In genomic region chr2:181670285-181670912, GRCm38 (mm10) we compare ENCODE assay signal across 8 mouse cellular contexts. TPM values are rescaled to one million over a fixed set of nuclear protein-coding genes. Genes with fewer than 3 reads are reported as not detected.
A peak's percentile ranks its signal among the peaks of the same experiment; 100 is the strongest.
DNase-seq lines count a peak whose midpoint lies in the region; ATAC-seq lines count a peak whose summit lies in the region.

No protein-coding gene starts in this region.

- ATAC-seq in embryonic facial prominence, embryonic 14.5 days (ENCODE audit: low read depth): no peak
- no peak for ATAC-seq in intestine, embryonic 15.5 days
- ATAC-seq in megakaryocyte, adult 5-6 weeks (ENCODE audit: poor library complexity, severe bottlenecking): peak; percentile 64

- no peaks in the 10 kb centered on the region for H3K9me3 ChIP-seq in embryonic facial prominence, embryonic 14.5 days (ENCODE audit: control insufficient read depth, low read length)
- H3K9me3 ChIP-seq in intestine, embryonic 15.5 days: no peaks in the 10 kb centered on the region

- H3K36me3 ChIP-seq in embryonic facial prominence, embryonic 14.5 days (ENCODE audit: control insufficient read depth, insufficient read depth, low read length): no peaks in the 10 kb centered on the region
- H3K36me3 ChIP-seq in intestine, embryonic 15.5 days: no peaks in the 10 kb centered on the region

- peak overlapping the region; percentile 56 for H3K4me3 ChIP-seq in embryonic facial prominence, embryonic 14.5 days (ENCODE audit: low read depth, low read length)
- peak overlapping the region; percentile 43 for H3K4me3 ChIP-seq in intestine, embryonic 15.5 days (replicated peaks)

- peak; percentile 52 for DNase-seq in embryo, embryonic 11 days
- DNase-seq in embryo, embryonic 10.5 days (ENCODE audit: low spot score): no peak
- DNase-seq in embryonic facial prominence, embryonic 14.5 days (ENCODE audit: low spot score): no peak
- no peak for DNase-seq in T-cell, adult 2 months (ENCODE audit: low spot score)
- DNase-seq in cerebellum, adult 8-10 months: no peak
- DNase-seq in spleen, adult 18-20 months: no peak

- H3K27me3 ChIP-seq in embryonic facial prominence, embryonic 14.5 days (replicated peaks; ENCODE audit: control insufficient read depth, insufficient read depth, low read length): peaks cover 60% of the 10 kb centered on the region
- peaks cover 74% of the 10 kb centered on the region for H3K27me3 ChIP-seq in intestine, embryonic 15.5 days (replicated peaks)

- peak overlapping the region; percentile 80 for H3K4me2 ChIP-seq in embryonic facial prominence, embryonic 14.5 days (ENCODE audit: low read depth, low read length)
- peak overlapping the region; percentile 75 for H3K4me2 ChIP-seq in intestine, embryonic 15.5 days (replicated peaks)

- peak overlapping the region; percentile 61 for H3K27ac ChIP-seq in embryonic facial prominence, embryonic 14.5 days (replicated peaks; ENCODE audit: low read depth, low read length)
- H3K27ac ChIP-seq in intestine, embryonic 15.5 days: no peak overlapping the region

- under 1% methylated on average over 24 of the region's 56 CpGs for WGBS in embryonic facial prominence, embryonic 14.5 days
- WGBS in intestine, embryonic 15.5 days: 5% methylated on average over 56 of the region's 56 CpGs

- H3K4me1 ChIP-seq in embryonic facial prominence, embryonic 14.5 days (ENCODE audit: control insufficient read depth, insufficient read depth, low read length): 0 out of 2 replicates have a peak, but pooled peaks cover 13% of the 10 kb centered on the region
- peaks cover 15% of the 10 kb centered on the region for H3K4me1 ChIP-seq in intestine, embryonic 15.5 days (replicated peaks)

- peak overlapping the region; percentile 68 for H3K9ac ChIP-seq in embryonic facial prominence, embryonic 14.5 days (ENCODE audit: low read depth, low read length)
- peak overlapping the region; percentile 32 for H3K9ac ChIP-seq in intestine, embryonic 15.5 days

RNA-seq across cellular contexts. Expression of gene Sox18, which starts 1.0 kb away (rescaled TPM):
- 43.9 and 46.5 TPM in 2 replicates for polyA plus RNA-seq in embryonic facial prominence, embryonic 14.5 days (2014; fragmentation: Nextera tagmentation; extraction: Ambion mirVana)
- 28.0 and 29.0 TPM in 2 replicates for polyA plus RNA-seq in intestine, embryonic 15.5 days (2015; fragmentation: Nextera tagmentation; extraction: Ambion mirVana)
- total RNA-seq in megakaryocyte, adult 5-6 weeks (2015): 0.14 and 0.20 TPM in 2 replicates
- total RNA-seq in megakaryocyte, adult 5-6 weeks (2017): not detected in 2 replicates

RNA-seq across cellular contexts. Expression of gene Tcea2, which starts 9.7 kb away (rescaled TPM):
- polyA plus RNA-seq in embryonic facial prominence, embryonic 14.5 days (2014; fragmentation: Nextera tagmentation; extraction: Ambion mirVana): 21.2 and 26.8 TPM in 2 replicates
- 14.9 and 15.7 TPM in 2 replicates for polyA plus RNA-seq in intestine, embryonic 15.5 days (2015; fragmentation: Nextera tagmentation; extraction: Ambion mirVana)
- 9.4 and 9.6 TPM in 2 replicates for total RNA-seq in megakaryocyte, adult 5-6 weeks (2015)
- total RNA-seq in megakaryocyte, adult 5-6 weeks (2017): 6.3 and 8.2 TPM in 2 replicates

RNA-seq across cellular contexts. Expression of gene Gm29797, which starts 13.6 kb away (rescaled TPM):
- polyA plus RNA-seq in embryonic facial prominence, embryonic 14.5 days (2014; fragmentation: Nextera tagmentation; extraction: Ambion mirVana): 0.47 TPM in 1 of 2 replicates, not detected in the other
- polyA plus RNA-seq in intestine, embryonic 15.5 days (2015; fragmentation: Nextera tagmentation; extraction: Ambion mirVana): 1.3 and 3.1 TPM in 2 replicates
- total RNA-seq in megakaryocyte, adult 5-6 weeks (2015): not detected in 2 replicates
- not detected in 2 replicates for total RNA-seq in megakaryocyte, adult 5-6 weeks (2017)

RNA-seq across cellular contexts. Expression of gene Rgs19, which starts 23.4 kb away (rescaled TPM):
- 82.2 and 88.4 TPM in 2 replicates for polyA plus RNA-seq in embryonic facial prominence, embryonic 14.5 days (2014; fragmentation: Nextera tagmentation; extraction: Ambion mirVana)
- 37.4 and 39.4 TPM in 2 replicates for polyA plus RNA-seq in intestine, embryonic 15.5 days (2015; fragmentation: Nextera tagmentation; extraction: Ambion mirVana)
- 502 and 576 TPM in 2 replicates for total RNA-seq in megakaryocyte, adult 5-6 weeks (2015)
- 162 and 178 TPM in 2 replicates for total RNA-seq in megakaryocyte, adult 5-6 weeks (2017)

RNA-seq across cellular contexts. Expression of gene Lkaaear1, which starts 27.8 kb away (rescaled TPM):
- not detected in 2 replicates for polyA plus RNA-seq in embryonic facial prominence, embryonic 14.5 days (2014; fragmentation: Nextera tagmentation; extraction: Ambion mirVana)
- polyA plus RNA-seq in intestine, embryonic 15.5 days (2015; fragmentation: Nextera tagmentation; extraction: Ambion mirVana): not detected in 2 replicates
- not detected in 2 replicates for total RNA-seq in megakaryocyte, adult 5-6 weeks (2015)
- not detected in 2 replicates for total RNA-seq in megakaryocyte, adult 5-6 weeks (2017)
